Mouse (Mus musculus) midbrain, embryonic 16.5 days (tissue): ENCODE data around the gene Sh3pxd2a. TPM values are rescaled to one million over a fixed set of nuclear protein-coding genes. Genes with fewer than 3 reads are reported as not detected.
A peak's percentile ranks its signal among the peaks of the same experiment; 100 is the strongest.

Source experiments
- ATAC-seq: fragments of 200-750 bp; cut with Nextera tagmentation; 2 replicates; pipeline ENCODE4 v1.8.0; 2017; ENCODE audit warnings: moderate TSS enrichment
- H3K27ac ChIP-seq: fragments of 300-500 bp; sonication (generic); 2 replicates; pipeline ENCODE4 v1.5.1; 2014; ENCODE audit warnings: mild to moderate bottlenecking, low read length, mixed read lengths
- H3K27me3 ChIP-seq: fragments of 300-500 bp; sonication (generic); 2 replicates; pipeline ENCODE4 v1.6.1; 2014; ENCODE audit warnings: low read depth, low read length, mixed read lengths; ENCODE audit not compliant: control insufficient read depth, insufficient read depth
- H3K36me3 ChIP-seq: fragments of 300-500 bp; sonication (generic); 2 replicates; pipeline ENCODE4 v1.6.1; 2014; ENCODE audit warnings: mild to moderate bottlenecking, low read length, moderate library complexity, mixed read lengths; ENCODE audit not compliant: control insufficient read depth, insufficient read depth
- H3K4me1 ChIP-seq: fragments of 300-500 bp; sonication (generic); 2 replicates; pipeline ENCODE4 v1.6.1; 2014; ENCODE audit warnings: mild to moderate bottlenecking, low read length, mixed read lengths; ENCODE audit not compliant: control insufficient read depth, insufficient read depth
- H3K4me2 ChIP-seq: fragments of 300-500 bp; sonication (generic); 2 replicates; pipeline ENCODE4 v1.6.1; 2014; ENCODE audit warnings: mild to moderate bottlenecking, low read length, mixed read lengths
- H3K4me3 ChIP-seq: fragments of 300-500 bp; sonication (generic); 2 replicates; pipeline ENCODE4 v1.5.1; 2014; ENCODE audit warnings: low read depth, mild to moderate bottlenecking, low read length, moderate library complexity, mixed read lengths
- H3K9ac ChIP-seq: fragments of 300-500 bp; sonication (generic); 2 replicates; pipeline ENCODE4 v1.6.1; 2014; ENCODE audit warnings: low read depth, low read length, mixed read lengths
- H3K9me3 ChIP-seq: fragments of 300-500 bp; sonication (generic); replicated peaks from 2 replicates; pipeline ENCODE4 v1.6.1; 2014; ENCODE audit warnings: mild to moderate bottlenecking, low read length, mixed read lengths; ENCODE audit not compliant: control insufficient read depth, poor library complexity, severe bottlenecking
- WGBS: fragments of 180-500 bp; shearing (Covaris S2); extraction: QIAGEN DNeasy Blood & Tissue Kit; methylation state at CpG from one replicate; pipeline ENCODE4 v1.1.7; 2014; 5-methylcytosine and 5-hydroxymethylcytosine counted together
- polyA plus RNA-seq: library from polyadenylated mRNA; unstranded; fragments of >200 nt; fragmentation: Nextera tagmentation; extraction: Ambion mirVana; gene quantifications from 2 replicates; pipeline ENCODE4 v1.2.1, GENCODE M21; 2015

The Sh3pxd2a gene
- polyA plus RNA-seq, 1 experiment from 2014 or later: 1.5 TPM

DNA sequence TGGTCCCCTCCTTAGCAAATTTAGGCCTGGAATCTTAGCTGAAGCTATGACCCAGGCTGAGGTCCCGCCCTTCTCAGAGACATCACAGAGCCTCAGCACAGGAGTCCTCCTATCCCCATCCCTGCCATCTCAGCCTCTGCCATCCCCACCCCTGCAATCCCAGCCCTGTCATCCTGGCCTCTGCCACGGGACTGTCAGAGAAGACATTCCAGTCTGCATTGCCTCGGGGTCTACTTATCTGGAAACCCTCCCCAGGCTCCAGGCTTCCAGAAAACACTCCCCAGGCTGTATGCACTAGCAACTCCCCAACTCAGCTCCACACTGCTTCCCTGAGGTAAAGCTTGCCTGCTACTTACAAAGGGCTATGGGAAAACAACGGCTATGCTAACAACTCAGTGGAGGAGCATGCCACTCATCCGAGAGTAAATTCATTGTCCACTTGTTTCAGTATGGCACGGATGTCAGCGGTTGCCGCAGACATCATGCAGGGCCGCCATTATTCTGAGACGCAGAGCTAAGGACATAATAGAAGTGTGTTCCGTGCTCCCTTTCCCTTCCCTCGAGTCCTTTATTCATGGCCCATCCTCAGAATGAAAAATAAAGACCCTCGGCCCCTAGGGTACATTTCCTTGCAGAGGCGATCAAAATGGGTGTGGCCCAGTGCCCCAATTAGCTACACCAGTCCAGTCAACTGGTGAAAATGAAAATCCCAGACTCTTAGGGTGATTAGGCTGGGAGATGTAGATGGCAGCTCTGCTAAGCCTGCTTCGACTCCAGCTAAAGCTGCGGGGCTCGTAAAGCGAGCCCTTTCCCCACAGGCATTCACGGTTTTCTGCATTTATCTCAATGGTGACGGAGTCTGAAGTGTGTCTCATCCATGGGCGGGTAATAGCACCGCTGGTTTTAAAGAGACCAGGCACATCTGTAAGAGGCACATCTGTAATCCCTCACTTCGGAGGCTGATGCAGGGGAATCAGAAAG, 29.1 kb upstream of the Sh3pxd2a start:
- H3K4me3 ChIP-seq: no peak overlapping the region
- peak; percentile 49 for ATAC-seq
- no peaks in the 10 kb centered on the region for H3K9me3 ChIP-seq
- WGBS: 14% methylated on average over 23 of the region's 23 CpGs
- H3K27ac ChIP-seq: peak overlapping the region; percentile 70
- no peaks in the 10 kb centered on the region for H3K36me3 ChIP-seq
- peaks cover 13% of the 10 kb centered on the region for H3K4me1 ChIP-seq
- peak overlapping the region; percentile 3 for H3K9ac ChIP-seq
- H3K27me3 ChIP-seq: no peaks in the 10 kb centered on the region
- peak overlapping the region; percentile 39 for H3K4me2 ChIP-seq

DNA sequence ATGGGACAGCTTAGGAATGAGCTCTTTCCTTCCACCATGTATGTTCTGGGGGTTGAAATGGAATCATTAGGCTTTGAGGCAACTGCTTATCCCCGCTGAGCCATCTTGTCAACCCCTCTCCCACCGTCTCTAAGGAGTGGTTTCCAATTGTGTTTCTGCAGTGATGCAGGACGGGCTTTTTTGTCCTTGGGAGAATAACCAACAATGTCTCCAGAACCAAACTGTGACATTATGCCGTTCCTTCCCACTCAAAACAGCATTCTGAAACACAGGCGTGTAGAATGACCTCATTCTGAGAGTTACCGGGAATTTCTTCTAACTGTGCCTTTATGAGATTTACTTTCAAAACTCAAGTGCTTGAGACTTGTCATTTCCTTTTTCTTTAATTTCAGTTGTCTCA, 28.2 kb upstream of the Sh3pxd2a start:
- Histone ChIP-seq H3K9ac (no peak overlapping the region), H3K27ac (no peak overlapping the region), H3K4me2 (no peak overlapping the region), H3K9me3 (no peaks in the 10 kb centered on the region), H3K4me1 (peaks cover 13% of the 10 kb centered on the region), H3K4me3 (no peak overlapping the region), H3K27me3 (no peaks in the 10 kb centered on the region), H3K36me3 (no peaks in the 10 kb centered on the region)
- ATAC-seq: no peak
- WGBS: 22% methylated on average over 6 of the region's 6 CpGs

DNA sequence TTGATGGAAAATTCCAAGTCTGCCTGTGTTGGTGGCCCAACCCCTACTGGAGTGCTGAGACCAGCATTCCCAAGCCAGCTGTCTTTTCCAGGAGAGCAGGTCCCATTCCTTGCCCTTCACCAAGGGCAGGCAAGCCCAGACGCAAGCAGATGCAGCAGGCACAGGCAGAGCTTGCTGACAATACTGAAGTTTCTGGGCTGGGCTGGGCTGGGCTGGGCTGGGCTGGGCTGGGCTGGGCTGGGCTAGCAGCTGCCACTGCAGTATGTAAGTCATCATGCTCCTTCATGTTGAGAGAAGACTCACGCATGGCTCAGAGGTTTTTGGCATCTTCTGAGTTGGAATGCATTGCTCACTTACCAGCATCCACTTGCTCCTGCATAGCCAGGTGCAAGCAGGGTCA, 27.7 kb upstream of the Sh3pxd2a start:
- WGBS: 68% methylated on average over 2 of the region's 2 CpGs
- no peak for ATAC-seq

DNA sequence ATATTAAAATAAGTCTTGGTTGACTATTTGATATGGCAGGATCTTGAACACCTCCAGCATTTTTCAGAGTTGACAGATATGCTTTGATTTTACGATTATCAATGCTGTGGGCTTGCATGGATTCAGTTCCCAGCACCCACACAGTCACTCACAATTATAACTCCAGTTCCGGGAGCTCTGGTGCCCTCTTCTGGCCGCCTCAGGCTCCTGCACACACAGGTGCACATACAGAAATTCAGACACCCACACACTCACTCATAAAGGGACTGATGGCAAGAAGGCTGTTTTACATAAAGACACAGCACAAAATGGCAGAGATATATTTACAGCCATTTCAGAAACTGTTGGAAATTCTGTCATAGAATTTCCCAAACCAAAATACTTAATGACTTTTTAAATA, 25.0 kb upstream of the Sh3pxd2a start:
- WGBS: 86% methylated on average over 3 of the region's 3 CpGs

More for the DNA sequence above, 27.7 kb upstream of the Sh3pxd2a start:
- H3K9me3 ChIP-seq: no peaks in the 10 kb centered on the region
- H3K4me1 ChIP-seq: peaks cover 13% of the 10 kb centered on the region
- H3K4me3 ChIP-seq: no peak overlapping the region
- no peaks in the 10 kb centered on the region for H3K27me3 ChIP-seq
- H3K9ac ChIP-seq: no peak overlapping the region
- no peak overlapping the region for H3K4me2 ChIP-seq
- H3K36me3 ChIP-seq: no peaks in the 10 kb centered on the region
- no peak overlapping the region for H3K27ac ChIP-seq

DNA sequence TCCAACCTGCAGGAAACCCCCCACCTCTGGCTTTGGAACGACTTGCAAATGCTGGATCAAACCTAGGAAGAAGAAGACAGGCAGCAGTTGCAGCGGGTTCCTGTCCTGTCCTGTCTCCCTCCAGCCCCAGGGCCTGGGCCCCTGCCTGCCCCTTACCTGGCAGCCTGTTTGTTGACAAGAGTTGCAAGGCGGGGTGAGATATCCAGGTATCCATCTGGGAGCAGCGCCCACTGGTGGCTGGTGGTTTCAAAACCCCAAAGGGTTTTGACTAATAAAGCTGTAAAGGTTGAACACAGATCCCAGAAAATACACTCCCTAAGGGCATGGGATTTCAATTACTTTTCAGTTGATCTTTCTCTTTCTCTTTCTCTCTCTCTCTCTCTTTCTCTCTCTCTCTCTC, 24.0 kb upstream of the Sh3pxd2a start:
- H3K36me3 ChIP-seq: no peaks in the 10 kb centered on the region
- H3K4me2 ChIP-seq: no peak overlapping the region
- H3K27ac ChIP-seq: no peak overlapping the region
- H3K4me3 ChIP-seq: no peak overlapping the region
- no peak overlapping the region for H3K9ac ChIP-seq
- H3K27me3 ChIP-seq: no peaks in the 10 kb centered on the region
- H3K9me3 ChIP-seq: no peaks in the 10 kb centered on the region
- peaks cover 24% of the 10 kb centered on the region for H3K4me1 ChIP-seq
- no peak for ATAC-seq
- WGBS: 37% methylated on average over 4 of the region's 4 CpGs

More for the DNA sequence above, 25.0 kb upstream of the Sh3pxd2a start:
- Histone ChIP-seq H3K27me3 (no peaks in the 10 kb centered on the region), H3K4me1 (peaks cover 26% of the 10 kb centered on the region), H3K9me3 (no peaks in the 10 kb centered on the region), H3K4me3 (no peak overlapping the region), H3K27ac (no peak overlapping the region), H3K4me2 (no peak overlapping the region), H3K36me3 (no peaks in the 10 kb centered on the region), H3K9ac (no peak overlapping the region)
- ATAC-seq: no peak

DNA sequence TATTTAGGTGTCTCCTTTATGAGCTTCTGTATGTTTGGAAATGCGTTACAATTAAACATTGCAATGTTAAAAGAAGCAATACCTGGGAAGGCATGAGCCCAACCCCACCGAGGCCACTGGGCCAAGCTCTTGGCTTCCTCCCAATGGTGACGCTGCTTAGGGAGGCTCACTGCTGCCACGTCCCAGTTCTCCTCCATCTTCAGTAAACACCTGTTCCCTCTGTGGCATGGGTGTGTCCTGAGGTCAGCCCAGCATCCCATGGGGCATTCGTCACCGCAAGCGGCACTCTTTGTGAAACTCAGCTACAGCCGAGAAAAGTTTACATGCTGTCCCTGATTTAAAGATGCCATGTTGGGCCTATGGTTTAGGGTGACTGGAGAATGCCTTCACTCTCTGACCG, 23.4 kb upstream of the Sh3pxd2a start:
- Histone ChIP-seq H3K4me1 (peaks cover 19% of the 10 kb centered on the region), H3K9ac (no peak overlapping the region), H3K4me3 (no peak overlapping the region), H3K27ac (no peak overlapping the region), H3K27me3 (no peaks in the 10 kb centered on the region), H3K4me2 (no peak overlapping the region), H3K36me3 (no peaks in the 10 kb centered on the region), H3K9me3 (no peaks in the 10 kb centered on the region)
- no peak for ATAC-seq
- WGBS: 87% methylated on average over 9 of the region's 9 CpGs

DNA sequence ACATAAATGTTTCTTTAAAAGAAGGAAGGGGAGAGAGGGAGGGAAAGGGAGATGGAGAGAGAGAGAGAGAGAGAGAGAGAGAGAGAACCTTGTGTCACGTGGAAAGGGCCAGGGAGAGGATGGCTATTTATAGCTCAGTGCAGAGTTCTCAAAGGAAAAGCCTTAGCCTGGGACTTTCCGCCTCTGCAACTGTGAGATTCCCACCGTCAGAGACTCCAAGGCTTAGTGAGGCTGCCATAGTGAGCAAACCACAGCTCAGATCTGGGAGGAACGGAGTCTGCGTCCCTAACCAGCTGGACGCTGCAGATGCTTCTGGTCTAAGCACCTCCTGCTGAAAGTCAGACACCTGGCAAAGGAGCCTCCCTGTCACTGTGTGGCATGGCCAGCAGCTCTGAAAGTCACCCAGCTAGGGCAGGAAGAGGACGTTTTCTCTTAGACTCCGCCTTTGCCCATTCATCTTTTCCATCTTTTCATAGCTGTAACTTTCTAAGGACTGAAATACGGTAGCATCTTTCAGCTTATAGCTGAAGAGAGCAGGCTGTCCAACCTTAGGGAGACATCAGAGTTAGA, 21.9 kb upstream of the Sh3pxd2a start:
- Histone ChIP-seq H3K36me3 (no peaks in the 10 kb centered on the region), H3K9ac (0 out of 2 replicates have a peak overlapping the region, but pooled peaks have one; percentile 20), H3K4me3 (no peak overlapping the region), H3K9me3 (no peaks in the 10 kb centered on the region), H3K4me2 (0 out of 2 replicates have a peak overlapping the region, but pooled peaks have one; percentile 29), H3K27me3 (no peaks in the 10 kb centered on the region), H3K27ac (peak overlapping the region; percentile 65), H3K4me1 (peaks cover 19% of the 10 kb centered on the region)
- ATAC-seq: no peak
- 41% methylated on average over 9 of the region's 9 CpGs for WGBS

DNA sequence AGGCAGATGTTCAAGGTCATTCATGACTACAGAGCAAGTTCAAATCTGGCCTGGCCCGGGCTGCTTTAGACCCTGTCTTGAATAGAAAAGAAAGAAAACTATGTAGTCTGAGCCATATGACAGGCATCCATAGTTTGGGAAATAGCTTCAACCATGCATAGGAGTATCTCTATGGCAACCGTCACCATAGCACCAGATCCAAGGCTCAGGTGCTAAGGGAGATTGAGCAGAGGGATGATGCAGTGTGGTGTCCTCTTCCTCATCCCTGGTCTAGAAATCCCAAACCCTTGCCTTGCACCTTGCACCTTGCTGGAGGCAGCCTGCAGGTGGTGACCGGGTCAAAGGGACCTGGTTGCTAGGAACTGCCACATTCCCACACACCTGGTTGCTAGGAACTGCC, 19.9 kb upstream of the Sh3pxd2a start:
- no peak overlapping the region; the same call in 1 of the 2 replicates for H3K4me2 ChIP-seq
- no peaks in the 10 kb centered on the region for H3K27me3 ChIP-seq
- peak overlapping the region; percentile 42 for H3K27ac ChIP-seq
- peak; percentile 76 for ATAC-seq
- no peak overlapping the region for H3K9ac ChIP-seq
- H3K9me3 ChIP-seq: no peaks in the 10 kb centered on the region
- 76% methylated on average over 3 of the region's 3 CpGs for WGBS
- H3K4me1 ChIP-seq: peaks cover 19% of the 10 kb centered on the region
- no peak overlapping the region for H3K4me3 ChIP-seq
- no peaks in the 10 kb centered on the region for H3K36me3 ChIP-seq

DNA sequence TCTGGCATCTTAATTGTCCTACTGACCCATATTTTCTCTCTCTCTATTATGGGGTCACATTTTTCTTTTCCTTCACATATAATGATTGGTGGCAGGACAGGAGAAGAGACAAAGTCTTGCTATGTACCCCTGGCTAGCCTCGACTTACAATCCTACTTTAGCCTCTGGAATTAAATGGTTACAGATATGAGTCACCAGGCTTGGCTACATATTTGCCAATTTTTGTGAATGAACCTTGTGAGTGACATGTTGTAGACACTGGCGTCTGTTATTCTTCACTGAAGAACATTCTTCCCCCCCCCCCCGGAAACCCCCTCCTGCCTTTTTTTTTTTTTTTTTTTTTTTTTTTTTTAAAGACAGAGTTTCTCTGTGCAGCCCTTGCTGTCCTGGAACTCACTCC, 19.1 kb upstream of the Sh3pxd2a start:
- no peaks in the 10 kb centered on the region for H3K9me3 ChIP-seq
- H3K9ac ChIP-seq: no peak overlapping the region
- no peak for ATAC-seq
- peaks cover 19% of the 10 kb centered on the region for H3K4me1 ChIP-seq
- H3K4me3 ChIP-seq: no peak overlapping the region
- H3K4me2 ChIP-seq: no peak overlapping the region
- no peaks in the 10 kb centered on the region for H3K36me3 ChIP-seq
- 80% methylated on average over 3 of the region's 3 CpGs for WGBS
- no peaks in the 10 kb centered on the region for H3K27me3 ChIP-seq
- H3K27ac ChIP-seq: no peak overlapping the region
